Mouse (Mus musculus) layer of hippocampus, adult 8-10 months (tissue): Measurements from ENCODE around the gene Dio3. TPM values are rescaled to one million over a fixed set of nuclear protein-coding genes. Genes with fewer than 3 reads are reported as not detected.

Experiments used
- DNase-seq, 2 experiments: peaks; one replicate each; pipeline ENCODE4 v3.0.0; 2022; ENCODE audit warnings: low spot score in 2 of 2
- microRNA-seq, 2 experiments: library from miRNA; unstranded; fragments of <30 nt; microRNA quantifications; one replicate each; pipeline ENCODE4 v1.2.0; 2022
- total RNA-seq, 4 experiments: library from RNA; stranded (reverse); gene quantifications; 2 replicates each; pipeline ENCODE4 v1.2.4; 2022

Gene Dio3
- total RNA-seq, 4 experiments from 2014 or later, result 4.8 to 9.5 (median 7.5) TPM

DNA sequence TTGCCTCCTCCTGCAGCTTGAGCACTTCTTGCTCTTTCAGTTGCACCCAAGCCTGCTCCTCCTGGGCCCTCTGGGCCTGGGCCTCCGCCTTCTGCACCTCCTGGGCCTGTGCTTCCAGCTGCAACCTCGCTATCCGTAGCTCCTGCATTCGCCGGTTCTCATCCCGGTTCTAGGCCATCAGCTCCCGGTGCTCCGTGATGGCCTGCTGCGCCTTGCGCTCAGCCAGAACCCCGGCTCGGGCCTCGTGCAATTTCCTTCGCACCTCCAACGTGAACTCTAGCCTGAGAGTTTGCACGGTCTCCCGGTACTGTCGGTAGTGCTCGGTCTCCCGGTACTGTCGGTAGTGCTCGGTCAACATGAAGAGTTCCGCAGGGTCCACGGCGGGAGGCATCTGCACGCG lies 40.8 kb downstream of the Dio3 start:
- no peak for DNase-seq

Small RNA genes within 50 kb of the gene (microRNA-seq; reads per million reads assigned to microRNA genes)
- gene Mir1247, result 7.0 to 20.0 reads per million in 2 experiments

Other genes with a start within 250 kb of the Dio3 start
- gene Ppp2r5c, start 168.1 kb downstream of the Dio3 start, total RNA-seq, result 100 to 1,000 TPM; 227 to 249 (median 241) TPM